Mouse (Mus musculus) bone marrow macrophage, adult 2 months (primary cell): ENCODE data around the gene Grid1. TPM values are rescaled to one million over a fixed set of nuclear protein-coding genes. Genes with fewer than 3 reads are reported as not detected.

ENCODE experiments used
- H3K27ac ChIP-seq: 2 replicates; pipeline ENCODE4 v1.5.1; 2012; ENCODE audit warnings: low read depth, low read length; ENCODE audit not compliant: insufficient read depth
- H3K4me1 ChIP-seq: 2 replicates; pipeline ENCODE4 v1.6.1; 2012; ENCODE audit warnings: low read length; ENCODE audit not compliant: control insufficient read depth, insufficient read depth
- H3K4me3 ChIP-seq: 2 replicates; pipeline ENCODE4 v1.5.1; 2012; ENCODE audit warnings: mild to moderate bottlenecking, low read length, moderate library complexity; ENCODE audit not compliant: insufficient read depth
- CTCF ChIP-seq: IDR thresholded peaks from 2 replicates; pipeline ENCODE4 v1.5.1; 2012; ENCODE audit warnings: low read depth, mild to moderate bottlenecking, low read length, moderate library complexity
- POLR2A ChIP-seq: IDR thresholded peaks from 2 replicates; pipeline ENCODE4 v1.6.1; 2012; ENCODE audit warnings: mild to moderate bottlenecking, low read depth, low read length, borderline replicate concordance
- polyA plus RNA-seq: library from polyadenylated mRNA; stranded (reverse); fragments of >200 nt; gene quantifications from 2 replicates; pipeline ENCODE4 v1.2.4, GENCODE M21; 2012; ENCODE audit not compliant: missing spikeins, insufficient read depth, insufficient read length

Gene Grid1
- polyA plus RNA-seq, 1 experiment: not detected

DNA sequence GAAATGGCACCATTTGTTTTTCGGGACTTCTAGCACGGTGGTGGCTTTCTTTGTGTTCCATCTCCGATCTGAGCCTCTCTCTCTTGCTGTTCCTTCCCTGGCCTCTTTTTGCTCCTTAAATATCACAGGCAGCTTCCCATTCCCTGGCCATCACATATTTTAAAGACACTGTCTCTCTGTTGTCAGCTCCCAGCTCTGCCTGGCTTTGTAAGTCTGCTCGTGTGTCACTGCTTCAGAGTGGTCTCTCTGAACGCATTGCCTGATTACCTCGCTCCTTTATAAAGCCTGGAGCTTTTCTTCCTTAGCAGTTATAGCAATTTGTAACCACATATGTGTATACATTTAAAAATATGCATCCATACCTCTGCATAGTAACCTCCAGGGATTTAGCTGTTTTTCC, 648.3 kb downstream of the Grid1 start:
- TF ChIP-seq POLR2A (no peak), CTCF (no peak)
- H3K4me3 ChIP-seq: no peak overlapping the region
- no peak overlapping the region for H3K27ac ChIP-seq
- H3K4me1 ChIP-seq: no peaks in the 10 kb centered on the region

DNA sequence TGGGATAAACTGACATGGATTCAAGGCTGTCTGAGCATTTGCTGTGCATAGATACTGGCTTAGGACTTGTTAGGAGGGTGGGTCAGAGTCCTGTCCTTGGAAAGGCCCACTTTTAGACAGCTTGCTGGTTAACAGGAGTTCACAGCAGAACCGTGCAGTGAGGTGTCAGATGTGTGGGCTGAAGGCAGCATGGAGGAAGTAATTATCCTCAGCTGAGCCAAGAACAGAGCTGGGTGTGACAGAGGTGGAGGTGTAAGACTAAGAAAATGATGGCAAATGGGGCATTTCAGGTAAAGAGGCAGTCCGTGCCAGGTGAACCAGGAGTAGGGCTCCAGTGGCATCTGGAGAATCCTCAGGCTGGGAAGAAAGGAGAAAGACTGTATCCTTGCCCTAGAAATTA, 666.1 kb downstream of the Grid1 start:
- no peaks in the 10 kb centered on the region for H3K4me1 ChIP-seq
- H3K27ac ChIP-seq: no peak overlapping the region
- H3K4me3 ChIP-seq: no peak overlapping the region
- TF ChIP-seq POLR2A (no peak), CTCF (no peak)

GRCm38 (mm10) chr14:35502324-35502723, 682.4 kb downstream of the Grid1 start:
- H3K4me1 ChIP-seq: no peaks in the 10 kb centered on the region
- no peak overlapping the region for H3K4me3 ChIP-seq
- H3K27ac ChIP-seq: no peak overlapping the region
- TF ChIP-seq POLR2A (no peak), CTCF (no peak)

DNA sequence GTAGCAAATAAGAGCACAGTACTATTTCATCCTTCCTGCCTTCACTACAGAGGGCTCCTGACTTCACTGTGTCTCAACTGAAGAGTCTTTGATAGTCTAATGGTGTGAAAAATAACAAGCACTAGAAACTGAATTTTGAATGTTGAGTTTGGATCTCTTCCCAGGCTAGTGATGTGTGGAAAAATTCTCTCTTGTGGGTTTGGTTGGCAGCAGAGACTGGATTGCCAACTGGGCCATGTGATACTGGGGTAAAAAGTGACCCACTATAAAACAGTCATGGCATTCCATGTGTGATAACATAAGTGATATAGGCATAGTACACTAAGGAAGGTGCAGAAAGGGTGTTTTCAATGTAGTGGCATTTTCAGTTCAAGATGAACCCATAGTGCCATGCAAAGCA, 699.5 kb downstream of the Grid1 start:
- TF ChIP-seq POLR2A: no peak
- no peak for TF ChIP-seq CTCF
- Histone ChIP-seq H3K27ac (no peak overlapping the region), H3K4me1 (no peaks in the 10 kb centered on the region), H3K4me3 (no peak overlapping the region)

- Histone ChIP-seq H3K27ac (no peak overlapping the region), H3K4me3 (no peak overlapping the region), H3K4me1 (no peaks in the 10 kb centered on the region)
- TF ChIP-seq CTCF: no peak
- no peak for TF ChIP-seq POLR2A
These were observed 718.9 kb downstream of the Grid1 start for GRCm38 (mm10) chr14:35538835-35539234.

DNA sequence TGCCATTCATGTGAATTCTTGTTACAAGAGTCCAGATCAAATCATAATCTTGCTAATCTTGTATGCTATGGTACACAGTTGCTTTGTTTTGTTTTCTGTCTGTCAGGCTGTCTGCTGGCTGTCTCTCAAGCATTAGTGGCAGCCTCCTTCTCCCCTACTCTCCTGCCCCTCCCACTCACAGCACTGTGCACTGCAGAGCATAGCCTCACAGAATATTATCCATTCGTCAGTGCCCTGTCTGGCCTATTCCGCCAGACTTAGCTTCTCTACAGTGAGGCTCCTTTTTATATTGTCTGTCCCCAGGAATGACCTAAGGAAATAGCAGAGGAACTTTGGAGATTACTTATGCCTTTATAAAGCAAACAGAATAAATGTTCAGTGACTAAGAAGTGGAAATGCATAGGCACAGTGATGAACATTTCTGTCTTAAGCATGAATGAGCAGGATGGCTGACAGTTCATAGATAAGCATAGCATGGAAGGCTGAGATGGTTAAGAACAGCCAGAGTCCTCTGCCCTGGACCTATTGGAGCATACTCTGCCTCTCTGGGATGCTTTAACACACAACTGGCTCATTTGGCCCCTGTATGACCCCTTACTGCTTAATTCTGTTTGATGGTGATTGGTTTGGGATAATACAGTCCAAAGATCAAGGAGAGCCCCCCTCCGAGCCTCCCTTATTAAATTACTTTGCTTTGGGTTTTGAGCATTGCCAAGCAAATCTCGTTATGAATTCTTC, 721.5 kb downstream of the Grid1 start:
- H3K4me3 ChIP-seq: no peak overlapping the region

GRCm38 (mm10) chr14:35541992-35542380, 722.1 kb downstream of the Grid1 start:
- Histone ChIP-seq H3K4me1 (no peaks in the 10 kb centered on the region), H3K27ac (no peak overlapping the region), H3K4me3 (no peak overlapping the region)
- TF ChIP-seq CTCF (no peak), POLR2A (no peak)

More for the DNA sequence above, 721.5 kb downstream of the Grid1 start:
- TF ChIP-seq POLR2A (no peak), CTCF (no peak)
- Histone ChIP-seq H3K4me1 (no peaks in the 10 kb centered on the region), H3K27ac (no peak overlapping the region)

- Histone ChIP-seq H3K4me3 (no peak overlapping the region), H3K4me1 (no peaks in the 10 kb centered on the region), H3K27ac (no peak overlapping the region)
- TF ChIP-seq CTCF (no peak), POLR2A (no peak)
These were observed 734.4 kb downstream of the Grid1 start for GRCm38 (mm10) chr14:35554288-35554687.

DNA sequence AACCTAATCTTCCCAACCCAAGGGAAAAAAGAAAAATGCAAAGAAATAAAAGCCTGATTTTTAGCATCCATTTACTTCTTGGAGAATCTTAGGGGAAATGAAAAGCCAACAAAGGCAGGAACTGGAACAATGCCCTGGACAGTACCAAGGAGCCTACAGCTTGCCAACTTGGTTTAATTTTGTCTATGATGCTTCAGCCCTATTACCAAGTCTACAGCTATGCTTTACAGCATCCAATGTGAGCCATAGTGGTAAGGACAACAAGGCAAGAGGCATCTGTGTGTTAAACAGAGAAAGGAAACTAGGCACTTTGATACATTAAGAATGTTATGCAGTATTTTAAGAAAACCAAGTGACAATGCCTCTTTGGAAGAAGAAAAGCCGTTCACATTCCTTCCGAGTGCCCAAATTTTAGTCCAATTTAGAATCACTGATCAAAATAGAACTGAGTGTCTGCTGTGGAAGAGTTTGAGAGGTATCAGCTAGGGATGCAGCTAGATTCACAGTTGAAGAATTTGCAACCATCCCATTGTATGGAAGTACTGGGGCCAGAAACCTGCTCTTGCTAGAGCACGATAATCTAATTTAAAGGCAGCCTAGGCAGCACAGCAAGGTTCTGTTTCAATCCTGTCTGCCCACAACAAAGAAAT, 741.5 kb downstream of the Grid1 start:
- Histone ChIP-seq H3K4me3 (no peak overlapping the region), H3K4me1 (no peaks in the 10 kb centered on the region), H3K27ac (no peak overlapping the region)
- no peak for TF ChIP-seq CTCF
- no peak for TF ChIP-seq POLR2A

- H3K4me1 ChIP-seq: no peaks in the 10 kb centered on the region
- TF ChIP-seq POLR2A (no peak), CTCF (no peak)
- H3K4me3 ChIP-seq: no peak overlapping the region
- H3K27ac ChIP-seq: no peak overlapping the region
These were observed 753.1 kb downstream of the Grid1 start for GRCm38 (mm10) chr14:35572991-35573502.

- TF ChIP-seq POLR2A: no peak
- no peak for TF ChIP-seq CTCF
- Histone ChIP-seq H3K4me3 (no peak overlapping the region), H3K27ac (no peak overlapping the region), H3K4me1 (no peaks in the 10 kb centered on the region)
These were observed 754.6 kb downstream of the Grid1 start for GRCm38 (mm10) chr14:35574489-35574888.
